Mouse (Mus musculus): Measurements from ENCODE around the gene Gm3327. TPM values are rescaled to one million over a fixed set of nuclear protein-coding genes. Genes with fewer than 3 reads are reported as not detected.

The Gm3327 gene
- not detected for total RNA-seq (2023)

DNA sequence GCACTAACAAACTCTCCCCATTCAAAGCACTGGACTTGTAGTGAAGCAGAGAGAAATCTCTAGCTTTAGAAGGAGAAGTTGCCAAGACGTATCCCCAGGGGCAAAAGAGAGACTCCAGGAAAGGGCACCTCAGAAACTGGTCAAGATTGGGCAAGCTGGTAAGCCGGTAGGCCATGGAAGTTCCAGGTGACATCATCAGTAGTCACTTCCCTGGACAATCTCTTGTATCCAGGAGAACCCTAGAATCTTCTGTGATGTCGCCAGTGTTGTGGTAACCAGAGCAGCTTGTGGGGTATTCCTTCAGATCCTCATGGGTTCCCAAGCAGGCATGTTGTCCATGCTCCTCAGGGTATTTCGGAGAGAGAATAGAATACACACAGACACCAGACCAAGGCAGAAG is at the start of gene Gm3327:
Gene Gm3327, plus strand, starts transcription at position 301 of the 400 bp plus-strand sequence.

DNA sequence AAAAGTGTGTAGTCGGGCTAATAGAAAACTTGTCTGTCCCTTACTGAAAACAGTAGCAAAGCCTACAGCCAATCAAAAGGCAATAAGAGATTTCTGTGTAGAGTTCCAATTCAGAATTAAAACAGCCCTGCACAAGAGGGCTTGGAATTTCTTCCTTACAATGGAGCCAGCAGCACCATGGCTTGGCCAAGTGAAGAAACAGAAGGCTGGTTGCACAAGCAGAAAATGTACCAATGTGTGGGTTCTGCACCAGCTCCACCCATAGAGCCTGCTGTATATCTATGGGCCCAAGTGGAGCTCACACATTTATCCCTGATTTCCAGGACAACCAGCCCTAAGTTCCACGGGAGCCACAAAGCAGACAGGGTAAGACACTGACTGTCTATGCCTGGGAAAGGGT is 21.3 kb upstream of the Gm3327 start, which contains the start of gene Ear2:
Gene Ear2, plus strand, starts transcription at position 301 of the 400 bp plus-strand sequence.

Other genes with a start within 250 kb of the Gm3327 start
- gene Ear1, start 248.3 kb upstream of the Gm3327 start, total RNA-seq (2023), result not detected
- gene Ear10, start 200.3 kb upstream of the Gm3327 start, total RNA-seq (2023), result not detected
- gene Gm8113, start 198.5 kb upstream of the Gm3327 start, total RNA-seq (2023), result not detected
- gene Ang5, start 166.8 kb upstream of the Gm3327 start, total RNA-seq (2023), result not detected
- not detected for gene Ang6, start 121.6 kb upstream of the Gm3327 start, total RNA-seq (2023)
- 1.3 TPM for gene Ear2, start 21.2 kb upstream of the Gm3327 start, total RNA-seq (2023)
- gene Gm8212, start 73.8 kb downstream of the Gm3327 start, total RNA-seq (2023), result not detected
- gene 4930503E14Rik, start 89.4 kb downstream of the Gm3327 start, total RNA-seq (2023), result not detected
- not detected for gene Gm8220, start 161.7 kb downstream of the Gm3327 start, total RNA-seq (2023)
- not detected for gene Gm5930, start 214.7 kb downstream of the Gm3327 start, total RNA-seq (2023)
- not detected for gene Gm8229, start 241.5 kb downstream of the Gm3327 start, total RNA-seq (2023)